Mouse (Mus musculus) liver, embryonic 13.5 days (tissue): ENCODE measurements around the gene Trip6. TPM values are rescaled to one million over a fixed set of nuclear protein-coding genes. Genes with fewer than 3 reads are reported as not detected.

ENCODE experiments used
- ATAC-seq: fragments of 200-750 bp; cut with Nextera tagmentation; 2 replicates; pipeline ENCODE4 v1.8.0; 2017; ENCODE audit warnings: low read depth, mild to moderate bottlenecking, moderate number of reproducible peaks, moderate library complexity
- DNase-seq: peaks from one replicate; pipeline ENCODE4 v3.0.0; 2022
- H3K27ac ChIP-seq: fragments of 300-500 bp; sonication (generic); 2 replicates; pipeline ENCODE4 v1.5.1; 2015; ENCODE audit warnings: moderate library complexity, mild to moderate bottlenecking, inconsistent platforms
- H3K27me3 ChIP-seq: fragments of 300-500 bp; sonication (generic); 2 replicates; pipeline ENCODE4 v1.6.1; 2015; ENCODE audit warnings: mild to moderate bottlenecking, inconsistent platforms
- H3K36me3 ChIP-seq: fragments of 300-500 bp; sonication (generic); 2 replicates; pipeline ENCODE4 v1.6.1; 2015; ENCODE audit warnings: mild to moderate bottlenecking, inconsistent platforms
- H3K4me1 ChIP-seq: fragments of 300-500 bp; sonication (generic); replicated peaks from 2 replicates; pipeline ENCODE4 v1.6.1; 2015; ENCODE audit warnings: inconsistent platforms
- H3K4me2 ChIP-seq: fragments of 300-500 bp; sonication (generic); 2 replicates; pipeline ENCODE4 v1.6.1; 2015; ENCODE audit warnings: inconsistent platforms, mild to moderate bottlenecking, moderate library complexity
- H3K4me3 ChIP-seq: fragments of 300-500 bp; sonication (generic); replicated peaks from 2 replicates; pipeline ENCODE4 v1.5.1; 2015; ENCODE audit warnings: mild to moderate bottlenecking, inconsistent platforms
- H3K9ac ChIP-seq: fragments of 300-500 bp; sonication (generic); 2 replicates; pipeline ENCODE4 v1.6.1; 2015; ENCODE audit warnings: mild to moderate bottlenecking, inconsistent platforms
- H3K9me3 ChIP-seq: fragments of 300-500 bp; sonication (generic); replicated peaks from 2 replicates; pipeline ENCODE4 v1.6.1; 2016; ENCODE audit warnings: inconsistent platforms
- WGBS: fragments of 180-500 bp; shearing (Covaris S2); methylation state at CpG from one replicate; pipeline ENCODE4 v1.1.7; 2015; ENCODE audit not compliant: insufficient replicate concordance; 5-methylcytosine and 5-hydroxymethylcytosine counted together
- polyA plus RNA-seq: library from polyadenylated mRNA; unstranded; fragments of >200 nt; fragmentation: Nextera tagmentation; extraction: Ambion mirVana; gene quantifications from 2 replicates; pipeline ENCODE4 v1.2.1, GENCODE M21; 2015

Gene Trip6
- polyA plus RNA-seq, 1 experiment from 2014 or later = 10.6 TPM

DNA sequence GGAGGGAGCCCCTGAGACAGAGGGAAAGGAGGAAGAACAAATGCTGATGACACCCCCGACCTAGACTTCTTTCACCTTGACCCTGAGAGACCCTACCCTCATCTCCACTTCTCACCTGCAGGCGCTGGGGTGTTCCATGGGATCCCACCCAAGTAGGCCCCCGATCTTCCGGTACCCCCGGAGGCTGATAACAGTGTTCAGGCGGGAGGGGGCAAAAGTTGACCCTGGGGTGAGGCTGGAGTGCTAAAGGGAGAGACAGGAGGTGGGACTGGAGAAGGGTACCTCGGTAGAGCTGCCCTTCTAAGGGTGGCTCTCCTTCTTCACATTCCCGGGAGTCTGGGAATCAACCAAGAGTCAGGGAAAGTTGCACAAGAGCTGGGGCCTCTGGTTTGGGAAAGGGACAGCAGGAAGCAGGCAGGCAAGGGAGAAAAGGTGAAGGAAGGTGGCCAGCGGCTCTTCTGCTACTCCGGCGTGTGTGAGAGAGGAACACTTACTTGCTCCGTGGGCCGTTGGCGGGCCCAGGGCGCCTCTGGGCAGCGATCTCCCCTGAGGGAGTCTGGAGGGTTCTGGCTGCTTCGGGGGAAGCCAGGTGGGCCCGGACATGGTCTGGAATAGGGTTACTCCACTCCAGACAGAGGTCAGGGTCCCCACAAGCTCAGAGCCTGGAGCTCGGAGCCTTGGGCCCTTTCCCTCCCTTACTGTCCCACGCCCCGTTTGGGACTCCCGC is 575 bp downstream of the Trip6 start:
- Histone ChIP-seq H3K36me3 (peaks cover 28% of the 10 kb centered on the region), H3K4me2 (peak overlapping the region; percentile 82), H3K9ac (peak overlapping the region; percentile 76), H3K27ac (peak overlapping the region; percentile 62), H3K9me3 (no peaks in the 10 kb centered on the region), H3K4me1 (peaks cover 61% of the 10 kb centered on the region), H3K4me3 (peak overlapping the region; percentile 63), H3K27me3 (no peaks in the 10 kb centered on the region)
- DNase-seq (no peak), ATAC-seq (peak; percentile 48)
- WGBS = 5% methylated on average over 22 of the region's 22 CpGs

DNA sequence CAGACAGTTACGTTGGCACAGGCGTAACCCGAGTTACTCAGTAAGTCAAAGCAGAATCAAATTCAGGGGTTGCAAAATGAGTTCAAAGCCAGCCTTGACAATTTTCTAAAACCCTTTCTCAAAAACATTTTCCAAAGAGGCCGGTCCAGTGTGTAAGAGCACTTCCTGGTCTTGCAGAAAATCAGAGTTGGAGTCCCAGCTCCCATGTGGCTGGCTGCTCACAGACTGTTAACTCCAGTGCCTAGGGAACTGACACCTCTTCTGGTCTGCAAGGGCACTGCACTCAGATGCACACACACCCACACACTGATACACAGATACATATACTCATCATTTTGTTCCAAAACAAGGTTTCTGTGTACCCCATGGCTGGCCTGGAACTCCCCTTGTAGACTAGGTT is 5.8 kb downstream of the Trip6 start:
- no peak for ATAC-seq
- no peak for DNase-seq
- peak overlapping the region; percentile 88 for H3K4me2 ChIP-seq
- H3K36me3 ChIP-seq = peaks cover 61% of the 10 kb centered on the region
- peaks cover 62% of the 10 kb centered on the region for H3K4me1 ChIP-seq
- H3K27ac ChIP-seq = peak overlapping the region; percentile 94
- H3K4me3 ChIP-seq = peak overlapping the region; percentile 98
- H3K9ac ChIP-seq = peak overlapping the region; percentile 99
- no peaks in the 10 kb centered on the region for H3K27me3 ChIP-seq
- no peaks in the 10 kb centered on the region for H3K9me3 ChIP-seq
- WGBS = 88% methylated on average over 4 of the region's 4 CpGs

DNA sequence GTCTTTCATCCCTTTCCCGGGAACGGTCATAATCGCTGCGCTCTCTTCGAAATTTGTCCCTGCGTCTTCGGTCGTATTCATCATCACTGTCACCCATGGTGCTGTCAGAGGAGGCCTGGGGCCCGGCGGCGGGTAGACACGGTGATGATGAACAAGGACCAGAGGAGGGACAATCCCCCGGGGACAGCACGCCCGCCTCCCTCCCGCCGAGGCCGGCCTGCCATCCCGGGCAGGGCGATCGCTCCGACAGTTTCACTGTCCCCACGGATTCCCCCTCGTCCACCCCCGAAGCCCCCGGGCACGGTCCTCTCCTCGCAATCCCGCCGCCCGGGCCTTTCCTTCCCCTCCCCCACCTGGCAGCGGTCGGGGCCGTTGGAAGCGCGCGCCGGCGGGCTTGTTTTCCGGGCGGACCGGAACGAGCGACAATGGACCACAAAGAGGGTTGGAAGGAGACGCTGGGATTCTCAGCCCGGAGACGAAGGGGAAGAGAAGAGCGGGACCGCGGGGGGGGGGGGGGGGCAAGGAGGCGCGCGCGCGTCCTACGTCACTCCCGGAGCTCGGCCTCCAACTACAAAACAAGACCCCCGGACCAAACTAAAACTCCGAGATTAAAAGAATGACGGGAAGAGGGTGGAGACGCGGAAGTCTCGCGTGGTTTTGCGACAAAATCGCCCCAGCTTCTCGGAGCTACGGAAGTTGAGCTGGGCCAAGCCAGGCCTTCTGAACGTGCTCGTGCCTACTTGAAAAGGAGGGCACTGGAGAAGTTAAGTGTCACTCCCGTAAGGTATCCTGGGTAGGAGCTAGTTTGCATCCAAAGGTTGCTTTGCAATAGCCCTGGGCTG is 6.9 kb downstream of the Trip6 start, which contains the start of gene Srrt:
Srrt (minus strand) TSS at position 604 of the 842 bp plus-strand sequence.
- peak within 1 kb of the TSS; percentile 99 for H3K9ac ChIP-seq
- H3K4me1 ChIP-seq = peaks cover 60% of the 10 kb centered on the region
- H3K4me3 ChIP-seq = peak within 1 kb of the TSS; percentile 98
- DNase-seq (peak; percentile 85), ATAC-seq (peak; percentile 79)
- peak within 1 kb of the TSS; percentile 94 for H3K27ac ChIP-seq
- H3K9me3 ChIP-seq = no peaks in the 10 kb centered on the region
- no peaks in the 10 kb centered on the region for H3K27me3 ChIP-seq
- peak within 1 kb of the TSS; percentile 88 for H3K4me2 ChIP-seq
- under 1% methylated on average over 71 of the region's 72 CpGs for WGBS
- H3K36me3 ChIP-seq = peaks cover 71% of the 10 kb centered on the region

DNA sequence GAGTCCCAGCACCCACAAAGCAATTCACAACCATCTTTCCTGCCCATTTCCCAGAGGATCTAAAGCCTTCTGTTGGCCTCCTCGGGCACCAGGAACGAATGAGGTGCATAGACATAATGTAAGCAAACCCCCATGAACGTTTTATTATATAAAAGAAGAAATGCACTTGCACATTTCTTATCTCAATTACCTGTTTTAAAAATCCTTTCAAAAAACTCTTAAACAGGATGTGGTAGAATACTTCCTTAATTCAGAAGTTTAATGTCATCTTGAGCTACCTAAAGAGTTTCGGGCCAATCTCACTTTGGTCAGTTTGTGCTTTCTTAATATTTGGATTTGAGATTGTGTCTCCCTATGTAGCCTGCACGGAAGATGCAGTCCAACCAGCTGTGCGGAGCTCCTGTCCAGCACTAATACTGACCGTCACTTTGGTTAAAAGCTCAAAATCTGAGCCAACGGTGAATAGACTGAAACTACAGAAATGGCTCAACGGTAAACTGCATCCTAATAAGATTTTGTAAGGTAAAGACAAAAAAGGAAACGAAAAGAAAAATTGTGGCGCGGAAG is 7.7 kb downstream of the Trip6 start:
- H3K4me2 ChIP-seq = peak overlapping the region; percentile 88
- WGBS = 8% methylated on average over 12 of the region's 12 CpGs
- H3K27me3 ChIP-seq = no peaks in the 10 kb centered on the region
- no peaks in the 10 kb centered on the region for H3K9me3 ChIP-seq
- peaks cover 76% of the 10 kb centered on the region for H3K36me3 ChIP-seq
- peak overlapping the region; percentile 98 for H3K4me3 ChIP-seq
- H3K9ac ChIP-seq = peak overlapping the region; percentile 99
- peak overlapping the region; percentile 94 for H3K27ac ChIP-seq
- DNase-seq = no peak
- H3K4me1 ChIP-seq = peaks cover 52% of the 10 kb centered on the region
- no peak for ATAC-seq

DNA sequence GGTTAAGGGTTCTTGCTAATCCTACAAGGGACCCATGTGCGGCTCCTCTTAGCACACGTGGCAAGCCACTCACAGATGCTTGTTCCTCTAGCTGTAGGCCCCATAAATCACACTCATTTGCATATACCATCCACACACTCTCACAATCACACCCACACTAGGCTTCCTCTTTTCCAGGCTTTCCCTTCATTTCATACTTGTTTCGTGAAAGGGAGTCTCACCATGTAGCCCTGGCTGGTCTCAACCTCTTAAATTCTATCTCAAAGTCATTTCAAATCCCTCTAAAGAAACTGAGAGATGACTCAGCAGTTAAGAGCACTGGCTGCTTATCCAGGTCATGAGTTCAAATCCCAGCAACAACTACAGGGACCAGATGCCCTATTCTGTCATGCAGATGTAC is 8.4 kb downstream of the Trip6 start:
- peak overlapping the region; percentile 99 for H3K9ac ChIP-seq
- H3K27me3 ChIP-seq = no peaks in the 10 kb centered on the region
- H3K27ac ChIP-seq = peak overlapping the region; percentile 94
- DNase-seq (no peak), ATAC-seq (no peak)
- 33% methylated on average over 3 of the region's 3 CpGs for WGBS
- no peaks in the 10 kb centered on the region for H3K9me3 ChIP-seq
- peak overlapping the region; percentile 98 for H3K4me3 ChIP-seq
- peaks cover 80% of the 10 kb centered on the region for H3K36me3 ChIP-seq
- H3K4me2 ChIP-seq = peak overlapping the region; percentile 88
- peaks cover 53% of the 10 kb centered on the region for H3K4me1 ChIP-seq

DNA sequence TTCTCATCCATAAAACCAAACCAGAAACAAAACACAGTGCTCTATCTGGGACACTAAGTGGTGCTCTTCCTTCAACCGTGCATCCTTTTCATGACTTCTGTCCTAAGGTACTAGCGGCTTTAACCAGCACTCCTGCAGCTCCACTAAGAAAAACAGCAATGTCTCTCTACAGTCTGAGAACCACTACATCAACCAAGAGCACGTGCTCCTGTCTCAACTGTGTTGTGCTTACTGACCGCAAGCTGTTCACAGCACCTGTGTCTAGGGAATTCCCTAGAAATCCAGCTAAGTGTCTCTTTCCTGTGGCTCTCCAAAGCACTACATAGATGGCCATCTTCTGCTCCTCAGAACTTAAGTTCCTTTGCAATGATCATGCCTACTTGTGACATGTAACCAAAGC is 9.4 kb downstream of the Trip6 start:
- Histone ChIP-seq H3K9me3 (no peaks in the 10 kb centered on the region), H3K27ac (peak overlapping the region; percentile 94), H3K4me2 (peak overlapping the region; percentile 88), H3K4me1 (peaks cover 53% of the 10 kb centered on the region), H3K4me3 (peak overlapping the region; percentile 98), H3K36me3 (peaks cover 80% of the 10 kb centered on the region), H3K9ac (peak overlapping the region; percentile 99), H3K27me3 (no peaks in the 10 kb centered on the region)
- WGBS = 79% methylated on average over 4 of the region's 4 CpGs
- no peak for DNase-seq
- ATAC-seq = no peak

DNA sequence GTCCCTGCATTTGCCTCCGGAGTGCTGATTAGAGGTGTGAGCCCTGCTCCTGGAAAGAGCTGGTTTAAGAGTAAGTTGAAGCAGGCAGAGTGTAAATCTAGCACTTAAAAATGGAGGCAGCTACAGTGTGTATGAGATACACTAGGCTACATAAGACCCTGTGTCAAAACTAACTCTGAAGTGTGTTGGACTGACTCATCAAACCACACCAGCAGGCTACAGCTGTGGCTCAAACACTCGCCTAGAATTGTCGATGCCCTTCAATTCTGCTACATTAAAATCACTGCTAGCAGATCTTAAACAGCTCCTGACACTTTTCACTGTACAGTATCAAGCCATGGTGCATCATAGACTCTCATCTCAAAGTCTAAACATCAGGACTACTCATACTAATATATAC is 10.0 kb downstream of the Trip6 start:
- Histone ChIP-seq H3K27ac (peak overlapping the region; percentile 94), H3K27me3 (no peaks in the 10 kb centered on the region), H3K4me3 (peak overlapping the region; percentile 98; the same call in 1 of the 2 replicates), H3K36me3 (peaks cover 80% of the 10 kb centered on the region), H3K9me3 (no peaks in the 10 kb centered on the region), H3K4me2 (peak overlapping the region; percentile 88), H3K9ac (peak overlapping the region; percentile 99), H3K4me1 (peaks cover 53% of the 10 kb centered on the region)
- DNase-seq = no peak
- no peak for ATAC-seq
- WGBS = 57% methylated on average over 3 of the region's 3 CpGs

DNA sequence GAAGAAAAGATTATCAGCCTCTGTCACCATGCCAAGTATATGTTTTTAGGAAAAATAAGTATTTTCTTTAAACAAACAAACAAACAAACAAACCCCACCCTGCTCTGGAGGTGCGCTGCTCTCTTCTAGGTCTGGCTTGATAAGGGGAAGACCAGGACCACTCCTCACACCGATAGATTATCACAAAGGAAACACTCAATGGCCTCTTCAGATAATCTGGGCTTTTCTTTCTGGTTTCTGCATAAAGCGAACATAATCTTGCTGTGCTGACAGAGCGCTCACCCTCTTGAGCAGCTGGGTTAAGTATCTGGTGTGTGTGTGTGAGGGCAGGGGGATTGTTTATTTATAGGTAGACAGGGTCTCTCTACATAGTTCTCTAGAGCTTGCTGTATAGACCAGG is 10.6 kb downstream of the Trip6 start:
- H3K9ac ChIP-seq = peak overlapping the region; percentile 99; the same call in 1 of the 2 replicates
- no peak; the same call in 1 of the 2 replicates for ATAC-seq

DNA sequence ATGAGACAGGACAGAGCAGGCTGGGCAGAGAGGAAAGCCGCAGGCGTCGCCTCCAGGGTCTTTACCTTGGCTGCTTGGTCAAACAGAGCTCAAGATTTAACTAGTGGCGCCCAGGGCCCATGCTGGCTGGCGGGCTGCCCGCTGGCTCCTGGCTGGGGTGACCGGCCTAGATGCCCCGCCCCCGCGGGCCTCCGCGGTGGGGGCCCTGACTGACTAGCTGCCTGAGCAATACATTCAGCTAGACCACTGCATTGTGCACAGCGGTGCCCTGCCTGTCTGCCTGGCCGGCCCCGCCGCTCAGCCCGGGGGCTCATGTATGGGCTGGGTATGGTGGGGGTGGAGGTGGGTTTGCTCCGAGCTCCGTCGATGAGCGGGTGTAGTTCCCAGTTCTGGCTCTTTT is 13.0 kb downstream of the Trip6 start:
- H3K27ac ChIP-seq = no peak overlapping the region
- no peak overlapping the region for H3K4me2 ChIP-seq
- ATAC-seq (no peak), DNase-seq (no peak)
- H3K36me3 ChIP-seq = peaks cover 99% of the 10 kb centered on the region
- H3K9me3 ChIP-seq = no peaks in the 10 kb centered on the region
- no peaks in the 10 kb centered on the region for H3K27me3 ChIP-seq
- H3K4me3 ChIP-seq = no peak overlapping the region
- 87% methylated on average over 21 of the region's 21 CpGs for WGBS
- H3K9ac ChIP-seq = no peak overlapping the region
- H3K4me1 ChIP-seq = peaks cover 48% of the 10 kb centered on the region

More for the DNA sequence above, 10.6 kb downstream of the Trip6 start:
- DNase-seq = no peak
- Histone ChIP-seq H3K4me1 (peaks cover 53% of the 10 kb centered on the region), H3K9me3 (no peaks in the 10 kb centered on the region), H3K4me3 (peak overlapping the region; percentile 98; the same call in 1 of the 2 replicates), H3K27me3 (no peaks in the 10 kb centered on the region), H3K27ac (peak overlapping the region; percentile 94; the same call in 1 of the 2 replicates), H3K36me3 (peaks cover 80% of the 10 kb centered on the region), H3K4me2 (peak overlapping the region; percentile 88)
- WGBS = 22% methylated on average over 4 of the region's 4 CpGs

DNA sequence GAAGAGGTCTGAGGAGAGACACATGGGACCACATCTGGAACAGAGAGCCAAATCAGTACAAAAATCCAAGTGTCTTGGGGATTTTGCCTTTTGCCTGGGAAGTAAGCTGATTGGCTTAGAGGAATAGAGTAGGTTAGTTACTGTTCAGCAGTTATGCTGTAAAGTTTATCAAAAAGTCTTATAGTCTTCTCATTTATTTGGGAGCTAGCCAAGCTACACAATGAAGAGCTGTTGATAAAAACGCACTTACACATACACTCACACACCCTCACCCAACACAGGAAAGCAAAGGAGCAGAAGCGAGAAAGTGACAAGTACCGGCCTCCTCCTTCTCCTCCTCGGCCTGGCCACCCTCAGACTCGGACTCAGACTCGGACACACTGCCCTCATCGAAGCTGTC is 15.0 kb downstream of the Trip6 start:
- no peak overlapping the region for H3K4me2 ChIP-seq
- H3K36me3 ChIP-seq = peaks cover 95% of the 10 kb centered on the region
- ATAC-seq = no peak
- no peak overlapping the region for H3K4me3 ChIP-seq
- no peaks in the 10 kb centered on the region for H3K9me3 ChIP-seq
- 85% methylated on average over 7 of the region's 7 CpGs for WGBS
- no peak overlapping the region for H3K9ac ChIP-seq
- no peaks in the 10 kb centered on the region for H3K27me3 ChIP-seq
- DNase-seq = no peak
- no peak overlapping the region for H3K27ac ChIP-seq
- peaks cover 46% of the 10 kb centered on the region for H3K4me1 ChIP-seq

DNA sequence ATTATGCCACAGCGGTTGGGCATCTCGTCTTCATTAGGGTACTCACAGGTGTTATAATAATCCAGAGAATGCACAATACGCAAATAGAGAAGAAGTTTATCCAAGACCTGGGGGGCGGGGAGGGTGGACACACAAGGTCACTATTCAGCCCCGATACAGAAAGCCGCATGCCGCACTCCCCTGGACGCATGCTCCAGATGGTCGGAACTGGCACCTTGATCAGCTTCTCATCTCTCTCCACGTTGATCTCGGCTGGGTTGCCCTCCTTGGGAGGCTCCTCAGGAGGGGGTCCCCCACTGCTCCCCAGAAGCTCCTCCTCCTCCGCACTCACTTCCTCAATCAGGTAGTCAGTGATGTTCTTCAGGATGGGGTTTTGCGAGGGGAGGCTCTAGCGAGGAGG is 17.1 kb downstream of the Trip6 start:
- no peak overlapping the region for H3K4me2 ChIP-seq
- H3K27ac ChIP-seq = no peak overlapping the region
- H3K4me1 ChIP-seq = peaks cover 49% of the 10 kb centered on the region
- peaks cover 74% of the 10 kb centered on the region for H3K36me3 ChIP-seq
- ATAC-seq = no peak
- H3K4me3 ChIP-seq = no peak overlapping the region
- no peak for DNase-seq
- H3K9me3 ChIP-seq = no peaks in the 10 kb centered on the region
- no peaks in the 10 kb centered on the region for H3K27me3 ChIP-seq
- no peak overlapping the region for H3K9ac ChIP-seq
- WGBS = 88% methylated on average over 14 of the region's 14 CpGs
